Mouse (Mus musculus): ENCODE measurements around the gene 2700049A03Rik.
A peak's percentile ranks its signal among the peaks of the same experiment; 100 is the strongest.

The 2700049A03Rik gene

DNA sequence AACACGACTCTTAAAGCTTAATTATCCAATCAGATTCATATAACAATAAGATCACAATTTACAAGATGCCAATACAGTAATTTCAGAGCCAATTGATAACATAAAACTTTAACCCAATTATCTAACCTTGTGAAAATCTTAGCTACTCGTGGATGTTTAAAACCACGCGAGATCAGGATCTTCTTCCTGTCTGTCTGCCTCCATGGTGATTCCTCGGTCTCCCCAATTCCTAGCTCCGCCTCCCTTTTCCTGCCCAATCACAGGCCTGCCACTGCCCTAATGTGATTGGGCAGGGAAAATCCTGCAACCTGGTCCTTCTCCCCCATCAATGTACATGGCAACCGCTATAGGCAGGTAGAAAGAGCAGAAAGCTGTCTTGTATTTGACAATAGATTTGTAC lies 132.7 kb downstream of the 2700049A03Rik start:
- no peak for DNase-seq (ENCODE audit: low read depth)

DNA sequence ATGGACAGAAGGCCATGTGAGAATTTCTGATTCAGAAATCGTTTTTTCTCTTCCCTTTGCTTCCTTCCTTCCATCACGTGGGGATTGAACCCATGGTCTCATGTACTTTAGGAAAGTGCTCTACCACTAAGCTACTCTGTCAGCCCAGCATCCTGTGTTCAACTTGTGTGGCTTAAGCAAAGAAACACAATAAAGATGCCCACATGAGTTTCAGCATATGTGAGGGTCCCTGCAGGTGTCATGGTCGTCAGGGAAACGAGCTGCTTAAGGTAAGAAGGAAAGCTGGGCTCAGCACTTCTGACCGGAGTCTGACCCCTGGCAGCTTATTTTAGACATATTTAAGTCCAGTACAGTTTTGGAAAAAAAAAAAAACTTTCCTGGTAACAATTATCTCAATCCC lies 134.5 kb downstream of the 2700049A03Rik start:
- no peak for DNase-seq (ENCODE audit: low read depth)

GRCm38 (mm10) chr12:71274519-71275237 lies 138.0 kb downstream of the 2700049A03Rik start:
- DNase-seq (ENCODE audit: low read depth) = peak; percentile 35

DNA sequence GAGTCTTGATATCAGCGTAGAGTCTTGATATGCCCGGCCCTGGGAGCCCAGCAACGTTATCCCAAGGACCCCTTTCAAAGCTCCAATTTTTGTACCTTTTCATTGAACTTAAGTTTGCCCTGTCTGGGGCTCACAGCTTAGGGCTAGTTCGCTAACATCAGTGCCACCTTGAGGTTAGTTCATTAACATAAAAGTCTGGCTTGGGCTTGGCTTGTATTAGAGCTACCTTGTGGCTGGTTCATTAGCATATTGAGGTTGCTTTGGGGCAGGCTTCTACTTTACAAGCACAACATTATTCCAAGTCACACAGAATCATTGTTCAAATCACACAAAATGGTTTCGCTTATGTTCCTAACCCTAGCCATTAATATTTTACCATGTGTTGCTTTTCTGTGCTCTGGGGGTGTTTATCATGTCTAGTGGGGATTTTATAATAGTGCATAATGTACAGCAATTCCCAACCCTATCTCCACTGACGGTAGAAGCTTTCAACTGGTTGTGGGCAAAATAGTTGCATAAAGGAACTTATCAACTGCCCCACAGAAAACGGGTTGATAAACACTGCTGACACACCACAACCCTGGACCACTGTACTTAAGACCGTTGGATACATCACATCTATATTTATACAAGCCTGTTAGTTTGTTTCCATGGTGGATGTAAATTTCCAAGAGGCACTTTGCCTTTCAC lies 139.4 kb downstream of the 2700049A03Rik start:
- no peak for DNase-seq (ENCODE audit: low read depth)

DNA sequence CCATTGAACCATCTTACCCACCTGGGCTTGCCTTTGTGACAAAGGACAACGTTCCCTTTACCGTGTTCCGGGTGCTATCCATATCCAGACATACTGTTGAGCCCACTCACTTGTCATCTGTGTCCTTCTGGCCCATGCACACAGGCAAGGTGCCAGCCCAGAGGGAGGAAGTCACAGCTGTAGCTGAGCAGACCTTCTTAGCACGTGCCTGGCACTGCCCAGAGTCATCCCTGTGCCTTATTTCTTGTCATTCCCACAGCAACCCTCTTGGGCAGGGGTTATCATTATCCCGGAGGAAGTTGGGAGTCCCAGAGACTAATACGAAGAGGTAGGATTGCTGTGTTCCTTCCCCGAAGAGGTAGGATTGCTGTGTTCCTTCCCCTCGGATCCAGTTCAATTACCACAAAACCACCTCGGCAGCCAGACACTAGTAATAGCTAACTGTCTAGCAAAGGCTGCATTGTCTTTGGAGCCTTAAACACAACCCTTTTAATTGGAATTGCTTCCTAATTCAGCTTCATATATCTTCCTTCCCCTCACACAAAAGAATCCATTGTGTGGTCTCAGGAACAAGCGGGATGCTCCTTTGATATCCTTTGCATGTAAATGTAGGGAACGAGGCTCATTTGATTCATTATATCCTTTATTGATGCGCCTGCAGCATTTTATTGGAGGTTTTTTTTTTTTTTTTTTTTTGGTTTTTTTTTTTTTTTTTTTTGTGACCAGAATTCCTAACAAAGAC lies 143.0 kb downstream of the 2700049A03Rik start:
- DNase-seq (ENCODE audit: low read depth) = no peak

DNA sequence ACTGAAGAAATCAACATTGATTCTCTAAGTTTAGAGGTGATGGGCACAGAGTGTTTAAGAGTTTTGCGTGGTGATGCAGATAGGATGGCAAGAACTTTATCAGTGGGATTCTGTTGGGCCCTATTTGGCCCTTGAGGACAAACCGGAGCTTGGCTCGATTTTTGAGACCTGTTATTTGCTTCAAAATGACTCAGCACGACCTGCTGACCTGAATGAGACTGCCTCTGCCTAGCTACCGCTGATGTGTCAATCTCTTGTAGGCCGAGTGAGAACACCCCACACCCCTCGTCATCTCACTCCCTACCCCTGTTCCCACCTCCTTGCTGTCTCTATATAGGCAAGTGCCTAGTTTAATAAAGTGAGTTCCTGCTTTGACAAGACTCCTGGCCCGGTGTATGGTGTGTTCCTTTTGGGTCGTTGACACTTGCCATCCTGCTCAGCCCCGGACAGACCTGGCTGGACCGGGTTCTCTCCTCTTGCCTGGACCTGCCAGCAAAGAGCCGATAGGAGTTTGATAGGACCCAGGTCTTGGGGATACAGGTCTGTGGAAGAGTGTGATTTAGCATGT lies 144.6 kb downstream of the 2700049A03Rik start:
- no peak for DNase-seq (ENCODE audit: low read depth)

GRCm38 (mm10) chr12:71285399-71285798 lies 148.8 kb downstream of the 2700049A03Rik start:
- no peak for DNase-seq (ENCODE audit: low read depth)

- DNase-seq (ENCODE audit: low read depth) = no peak
Measured at GRCm38 (mm10) chr12:71290460-71290859, 153.8 kb downstream of the 2700049A03Rik start.

Measured in NIH3T3 (cell line).